Mouse (Mus musculus): ENCODE results near the gene 9430097D07Rik.

The 9430097D07Rik gene

DNA sequence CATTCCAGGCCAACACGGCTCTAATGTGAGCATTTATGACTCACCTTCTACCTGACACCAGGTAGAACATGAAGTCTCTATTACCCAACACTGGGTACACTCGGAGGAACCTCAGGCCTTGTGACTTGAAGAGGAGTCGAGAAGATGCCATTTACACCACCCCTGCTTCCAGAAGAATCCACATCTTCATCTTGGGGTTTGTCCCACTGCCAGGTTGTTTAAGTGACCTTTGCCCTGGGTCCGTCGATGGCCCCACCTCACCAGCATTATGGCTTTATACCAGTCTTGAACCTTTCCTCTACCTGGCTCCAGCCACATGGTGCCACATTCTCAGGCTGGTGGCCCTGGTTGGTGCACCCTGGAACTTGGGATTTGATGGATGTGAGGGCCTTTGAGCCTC is 21.8 kb upstream of the 9430097D07Rik start:
- no peak for DNase-seq (ENCODE audit: low spot score)

DNA sequence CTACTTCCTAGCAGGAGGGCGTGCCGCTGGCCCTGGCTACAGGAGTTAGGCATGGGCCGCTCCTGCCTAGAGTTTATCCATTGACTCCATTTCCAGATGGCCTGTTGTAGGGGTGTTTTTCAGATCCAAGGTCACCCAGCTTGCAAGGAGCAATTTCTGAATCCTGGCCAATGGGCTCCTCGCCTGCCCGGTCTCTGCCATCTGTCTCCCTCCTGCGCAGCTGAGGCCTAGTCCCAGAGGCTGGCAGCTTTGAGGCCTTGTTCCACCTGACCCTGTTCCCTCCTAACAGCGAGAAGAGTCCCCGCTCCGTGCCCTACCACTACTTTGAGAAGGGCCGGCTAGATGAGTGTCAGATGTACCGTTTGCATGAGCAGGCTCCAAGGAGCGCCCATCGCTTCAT is 21.2 kb upstream of the 9430097D07Rik start:
- DNase-seq (ENCODE audit: low spot score): no peak

- DNase-seq (ENCODE audit: low spot score): no peak
These were observed 15.8 kb upstream of the 9430097D07Rik start for GRCm38 (mm10) chr2:32591249-32591648.

DNA sequence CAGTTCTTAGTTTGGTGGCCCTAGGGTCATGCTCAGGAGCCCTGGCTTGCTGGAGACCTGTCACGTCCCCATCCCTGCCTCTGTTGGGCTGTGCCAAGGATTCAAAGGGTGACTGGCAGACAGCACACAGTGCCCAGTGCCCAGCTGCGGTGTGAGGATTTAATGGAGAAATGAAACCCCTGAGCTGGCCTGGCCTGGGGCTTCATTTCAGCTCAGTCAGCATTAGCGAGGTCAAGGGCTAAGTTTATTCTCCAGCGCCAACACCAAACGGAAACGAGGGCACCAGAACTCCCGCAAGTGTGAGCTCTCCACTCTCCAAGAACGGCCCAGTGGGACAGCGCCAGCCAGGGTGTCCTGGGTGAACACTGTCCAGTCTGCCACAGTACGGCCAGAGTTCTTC is 14.7 kb upstream of the 9430097D07Rik start:
- no peak for DNase-seq (ENCODE audit: low spot score)

DNA sequence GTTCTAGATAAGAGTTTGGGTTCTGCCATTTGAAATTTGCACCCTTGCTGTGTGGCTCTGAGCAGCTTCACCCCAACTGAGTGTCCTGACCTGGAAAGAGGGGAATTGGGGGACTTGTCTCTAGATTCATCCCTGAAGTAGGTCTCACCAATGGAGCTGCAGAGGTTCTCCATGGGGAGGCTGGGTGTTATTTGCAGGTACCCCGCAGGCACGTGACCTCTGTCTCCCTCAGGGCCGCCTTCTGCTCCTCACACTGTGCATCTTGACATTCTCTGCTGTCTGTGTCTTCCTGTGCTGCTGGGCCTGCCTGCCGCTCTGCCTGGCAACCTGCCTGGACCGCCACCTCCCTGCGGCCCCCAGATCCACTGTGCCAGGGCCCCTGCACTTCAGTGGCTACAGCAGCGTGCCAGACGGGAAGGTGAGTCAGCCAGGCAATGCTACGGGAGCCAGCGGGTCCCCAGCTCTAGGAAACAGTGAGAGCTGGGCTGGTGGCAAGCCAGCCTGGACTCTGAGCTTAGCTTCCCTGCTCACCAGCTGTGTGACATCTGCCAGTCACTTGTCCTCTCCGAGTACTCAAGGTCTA is 13.8 kb upstream of the 9430097D07Rik start:
- peak; percentile 88 for DNase-seq (ENCODE audit: low spot score)

GRCm38 (mm10) chr2:32587731-32588321 is 12.3 kb upstream of the 9430097D07Rik start:
- peak; percentile 58 for DNase-seq (ENCODE audit: low spot score)

- DNase-seq (ENCODE audit: low spot score): peak; percentile 95
These were observed 11.4 kb upstream of the 9430097D07Rik start, which contains the start of gene St6galnac4 for GRCm38 (mm10) chr2:32586871-32587351. TSS of gene St6galnac4 (plus strand) at chr2:32587095.

- no peak for DNase-seq (ENCODE audit: low spot score)
These were observed 9.7 kb upstream of the 9430097D07Rik start for GRCm38 (mm10) chr2:32585149-32585714.

- DNase-seq (ENCODE audit: low spot score): peak; percentile 90
These were observed 7.6 kb upstream of the 9430097D07Rik start for GRCm38 (mm10) chr2:32582830-32583799.

- DNase-seq (ENCODE audit: low spot score): no peak
These were observed 6.1 kb upstream of the 9430097D07Rik start for GRCm38 (mm10) chr2:32581450-32582095.

DNA sequence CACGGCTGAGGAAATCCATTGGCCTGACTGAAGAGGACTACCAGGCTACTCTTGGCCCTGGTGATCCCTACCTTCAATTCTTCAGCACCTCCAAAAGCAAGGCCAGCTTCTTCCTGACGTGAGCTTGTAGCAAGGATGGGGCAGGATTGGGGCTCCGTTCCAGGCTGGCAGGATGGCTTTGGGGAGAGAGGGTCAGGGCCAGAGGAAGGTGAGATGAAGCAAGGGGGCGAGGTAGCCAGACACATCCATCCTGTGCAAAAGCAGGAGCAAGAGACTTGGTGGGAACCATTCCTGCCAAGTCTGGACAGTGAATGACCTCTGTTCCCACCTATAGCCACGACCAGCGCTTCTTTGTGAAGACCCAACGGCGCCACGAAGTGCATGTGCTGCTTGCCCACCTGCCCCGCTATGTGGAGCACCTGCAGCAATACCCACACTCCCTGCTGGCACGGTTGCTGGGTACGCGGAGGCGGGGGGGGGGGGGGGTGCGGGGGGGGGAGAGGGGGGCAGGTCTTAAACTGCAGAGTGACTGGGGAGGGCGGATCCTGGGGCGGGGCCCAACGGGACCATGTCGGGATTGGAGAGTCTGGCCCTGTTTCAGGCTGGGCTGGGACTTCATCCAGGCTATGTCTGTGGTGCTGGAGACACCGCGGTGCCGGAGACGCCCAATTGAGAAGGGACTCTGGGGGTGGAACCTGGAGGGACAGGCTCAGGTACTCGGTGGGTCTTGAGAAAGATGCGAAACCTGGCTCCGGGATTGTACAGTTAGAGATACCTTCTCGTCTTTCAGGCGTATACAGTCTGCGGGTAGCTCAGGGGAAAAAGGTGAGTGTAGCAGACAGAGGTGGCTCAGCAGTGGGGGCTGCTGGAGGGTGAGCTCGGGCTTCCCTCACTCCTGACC is 2.9 kb upstream of the 9430097D07Rik start:
- no peak for DNase-seq (ENCODE audit: low spot score)

DNA sequence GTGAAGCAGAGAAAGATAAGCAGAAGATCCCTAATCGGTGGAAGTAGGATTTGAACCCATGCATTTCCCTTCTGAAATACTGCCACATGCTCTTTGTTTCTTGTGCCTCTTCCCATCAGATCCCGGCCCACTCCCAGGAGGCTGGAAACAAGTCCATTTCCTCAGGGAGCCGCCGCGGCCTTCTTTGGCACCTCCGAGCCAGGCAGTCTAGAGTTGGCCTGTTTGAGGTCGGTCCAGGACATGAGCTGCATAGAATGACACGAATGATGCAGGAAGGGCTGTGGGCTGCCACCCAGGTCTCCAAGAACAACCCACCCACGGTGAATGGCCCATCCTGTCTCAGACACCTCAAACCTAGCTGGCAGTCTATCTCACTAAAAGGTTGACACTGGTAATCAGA is 1.0 kb upstream of the 9430097D07Rik start:
- DNase-seq (ENCODE audit: low spot score): no peak

- DNase-seq (ENCODE audit: low spot score): peak; percentile 86
These were observed 441 bp downstream of the 9430097D07Rik start for GRCm38 (mm10) chr2:32574901-32575585.

GRCm38 (mm10) chr2:32574497-32574896 is 987 bp downstream of the 9430097D07Rik start, which contains the start of gene Pip5kl1:
TSS of gene Pip5kl1 (plus strand) at chr2:32574797.
- DNase-seq (ENCODE audit: low spot score): no peak

DNA sequence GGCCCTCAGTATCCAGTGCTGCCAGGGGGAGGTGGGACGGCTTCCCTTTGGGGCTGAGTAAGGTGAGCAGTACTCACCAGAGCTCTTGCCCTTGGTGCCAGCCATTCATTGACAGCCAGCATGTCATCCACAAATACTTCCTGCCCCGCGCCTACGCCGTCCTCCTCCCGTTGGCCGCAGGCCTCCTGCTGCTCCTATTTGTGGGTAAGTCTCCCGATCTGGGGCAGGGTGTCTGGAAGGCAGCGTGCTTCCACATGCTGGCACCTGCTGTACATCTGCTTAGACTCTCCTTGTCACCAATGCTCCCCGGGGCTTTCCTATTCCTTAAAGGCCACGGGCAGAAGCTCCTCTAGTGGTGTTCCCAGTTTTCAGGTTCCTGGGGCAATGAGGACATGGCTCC is 3.3 kb downstream of the 9430097D07Rik start:
- peak; percentile 77 for DNase-seq (ENCODE audit: low spot score)

GRCm38 (mm10) chr2:32570698-32571494 is 4.6 kb downstream of the 9430097D07Rik start, which contains the start of gene Dpm2:
TSS of gene Dpm2 (plus strand) at chr2:32570858.
- peak; percentile 93 for DNase-seq (ENCODE audit: low spot score)

DNA sequence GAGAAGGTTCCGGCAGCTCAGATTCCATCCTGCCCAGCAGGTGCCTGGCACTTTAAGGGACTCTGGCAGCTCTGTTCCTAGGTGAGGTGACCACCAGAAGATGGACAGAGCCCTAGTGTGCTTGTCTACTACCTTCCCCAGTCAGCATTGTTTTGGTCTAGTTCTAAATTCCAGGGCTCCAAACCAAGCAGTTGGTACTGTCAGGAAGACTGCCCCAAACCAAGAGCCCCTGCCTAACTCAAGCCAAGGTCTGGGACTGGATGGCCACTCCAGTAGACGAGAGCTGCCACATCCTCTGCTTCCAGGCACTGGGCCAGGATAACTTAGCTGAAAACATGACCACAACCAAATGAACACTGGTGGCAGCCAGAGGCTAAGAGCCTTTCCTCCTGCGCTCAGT is 6.5 kb downstream of the 9430097D07Rik start:
- no peak for DNase-seq (ENCODE audit: low spot score)

DNA sequence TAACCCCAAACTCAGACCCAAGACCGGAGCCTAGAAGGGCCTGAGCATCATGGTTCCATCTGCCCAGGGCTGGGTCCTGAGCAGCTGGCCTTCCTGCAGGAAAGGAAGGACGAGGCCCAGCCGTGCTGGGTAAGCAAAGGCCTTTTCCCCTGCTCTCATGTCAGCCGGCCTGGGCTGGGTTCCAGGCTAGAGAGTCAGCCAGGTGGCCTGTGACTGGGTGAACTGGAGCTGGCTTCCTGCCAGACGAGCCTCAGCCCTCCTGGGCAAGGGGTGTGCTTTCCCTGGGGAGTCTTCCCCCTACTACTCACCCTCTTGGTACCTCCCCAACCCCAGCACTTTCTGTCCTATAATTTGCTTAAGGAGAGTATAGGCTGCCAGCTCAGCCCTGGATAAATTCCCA is 7.3 kb downstream of the 9430097D07Rik start:
- peak; percentile 75 for DNase-seq (ENCODE audit: low spot score)

- peak; percentile 79 for DNase-seq (ENCODE audit: low spot score)
These were observed 8.9 kb downstream of the 9430097D07Rik start for GRCm38 (mm10) chr2:32566536-32567063.
